Mouse (Mus musculus) kidney, postnatal 0 days (tissue): ENCODE measurements around the gene Naa38. TPM values are rescaled to one million over a fixed set of nuclear protein-coding genes. Genes with fewer than 3 reads are reported as not detected.

Experiments
- ATAC-seq: fragments of 200-750 bp; cut with Nextera tagmentation; replicated peaks from 2 replicates; pipeline ENCODE4 v1.8.0; 2017; ENCODE audit warnings: low read depth, moderate number of reproducible peaks, moderate TSS enrichment, moderate library complexity; ENCODE audit not compliant: low FRiP score
- DNase-seq: peaks from one replicate; pipeline ENCODE4 v3.0.0-alpha.2; 2016; ENCODE audit warnings: low spot score
- H3K27ac ChIP-seq: fragments of 300-500 bp; sonication (generic); 2 replicates; pipeline ENCODE4 v1.5.1; 2014; ENCODE audit warnings: mild to moderate bottlenecking
- H3K27me3 ChIP-seq: fragments of 300-500 bp; sonication (generic); 2 replicates; pipeline ENCODE4 v1.6.1; 2014; ENCODE audit warnings: low read length, mixed read lengths; ENCODE audit not compliant: insufficient read depth
- H3K36me3 ChIP-seq: fragments of 300-500 bp; sonication (generic); 2 replicates; pipeline ENCODE4 v1.6.1; 2014; ENCODE audit warnings: low read length, mixed read lengths; ENCODE audit not compliant: insufficient read depth
- H3K4me1 ChIP-seq: fragments of 300-500 bp; sonication (generic); replicated peaks from 2 replicates; pipeline ENCODE4 v1.6.1; 2014; ENCODE audit warnings: antibody characterized with exemption, low read length, mixed read lengths; ENCODE audit not compliant: insufficient read depth
- H3K4me2 ChIP-seq: fragments of 300-500 bp; sonication (generic); 2 replicates; pipeline ENCODE4 v1.6.1; 2014; ENCODE audit warnings: mild to moderate bottlenecking, low read length, moderate library complexity, mixed read lengths
- H3K4me3 ChIP-seq: fragments of 300-500 bp; sonication (generic); replicated peaks from 2 replicates; pipeline ENCODE4 v1.5.1; 2014; ENCODE audit warnings: low read depth, low read length
- H3K9ac ChIP-seq: fragments of 300-500 bp; sonication (generic); 2 replicates; pipeline ENCODE4 v1.6.1; 2014; ENCODE audit warnings: low read depth, low read length
- H3K9me3 ChIP-seq: fragments of 300-500 bp; sonication (generic); replicated peaks from 2 replicates; pipeline ENCODE4 v1.6.1; 2016; ENCODE audit warnings: low read length, inconsistent platforms, mixed read lengths
- CTCF ChIP-seq: IDR thresholded peaks from 2 replicates; pipeline ENCODE4 v1.5.1; 2016; ENCODE audit warnings: antibody characterized with exemption, low read depth, mild to moderate bottlenecking, moderate library complexity
- WGBS: fragments of 180-500 bp; shearing (Covaris S2); extraction: QIAGEN DNeasy Blood & Tissue Kit; methylation state at CpG from one replicate; pipeline ENCODE4 v1.1.7; 2014; 5-methylcytosine and 5-hydroxymethylcytosine counted together
- polyA plus RNA-seq: library from polyadenylated mRNA; unstranded; fragments of >200 nt; fragmentation: Nextera tagmentation; extraction: Ambion mirVana; gene quantifications from 2 replicates; pipeline ENCODE4 v1.2.1, GENCODE M21; 2015

Naa38 gene
- polyA plus RNA-seq, 1 experiment from 2014 or later, result 198 TPM

DNA sequence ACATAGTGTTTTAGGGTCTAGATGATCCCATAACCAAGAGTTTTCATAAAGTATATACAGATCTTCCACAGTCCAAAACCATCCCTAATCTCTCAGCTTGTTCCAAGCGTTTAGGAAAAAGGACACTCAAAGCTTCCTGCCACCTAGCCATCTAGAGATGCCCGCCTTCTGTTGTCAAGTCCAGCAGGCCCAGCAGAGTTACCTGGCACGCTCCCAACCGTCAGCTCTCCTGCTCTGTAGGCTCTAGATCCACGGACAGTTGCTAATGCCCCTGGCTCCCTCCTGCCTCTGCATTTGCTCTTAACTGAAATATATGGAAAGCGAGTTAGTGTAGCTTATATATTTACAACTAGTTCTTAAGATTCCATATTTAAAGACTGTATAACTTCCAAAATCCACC lies 13.9 kb upstream of the Naa38 start:
- Histone ChIP-seq H3K4me3 (no peak overlapping the region), H3K9ac (no peak overlapping the region), H3K27me3 (no peaks in the 10 kb centered on the region), H3K36me3 (0 out of 2 replicates have a peak, but pooled peaks cover 3% of the 10 kb centered on the region), H3K4me1 (no peaks in the 10 kb centered on the region), H3K9me3 (no peaks in the 10 kb centered on the region), H3K4me2 (no peak overlapping the region), H3K27ac (no peak overlapping the region)
- WGBS, result 77% methylated on average over 6 of the region's 6 CpGs
- no peak for TF ChIP-seq CTCF
- DNase-seq (no peak), ATAC-seq (no peak)

DNA sequence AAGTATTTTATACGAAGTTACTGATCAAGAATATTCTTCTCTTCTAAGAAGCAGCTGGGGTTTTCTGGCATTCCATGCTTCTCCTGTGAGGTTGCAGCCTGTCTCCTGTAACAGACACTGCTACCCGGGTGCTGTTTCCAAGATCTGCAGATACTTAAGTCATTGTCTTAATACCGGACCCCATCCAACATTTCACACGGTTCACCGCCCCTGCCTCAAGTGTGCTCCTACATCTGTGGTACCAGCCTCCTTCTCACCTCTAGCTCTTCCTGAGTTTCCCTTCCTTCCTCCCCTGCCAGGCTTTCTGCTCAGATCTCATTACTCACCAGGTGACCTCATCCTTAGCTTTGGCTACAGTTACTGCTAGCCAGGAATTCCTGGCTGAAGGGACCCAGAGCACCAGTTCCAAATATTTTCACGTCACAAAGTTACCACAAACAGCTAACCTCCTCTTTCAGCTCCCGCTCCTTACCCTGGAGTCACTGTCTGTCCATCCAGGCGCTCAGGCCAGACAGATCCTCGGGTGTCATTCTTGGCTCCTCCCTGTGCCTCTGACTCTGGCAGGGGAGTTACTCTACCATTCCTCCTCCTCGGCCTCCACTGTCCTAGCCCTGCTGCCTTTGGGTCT lies 12.7 kb upstream of the Naa38 start:
- Histone ChIP-seq H3K9ac (0 out of 2 replicates have a peak overlapping the region, but pooled peaks have one; percentile 13), H3K27me3 (no peaks in the 10 kb centered on the region), H3K9me3 (no peaks in the 10 kb centered on the region), H3K36me3 (no peaks in the 10 kb centered on the region), H3K4me3 (no peak overlapping the region), H3K4me1 (no peaks in the 10 kb centered on the region), H3K27ac (no peak overlapping the region), H3K4me2 (no peak overlapping the region)
- ATAC-seq (0 out of 2 replicates have a peak, but pooled peaks have one; percentile 22), DNase-seq (peak; percentile 30)
- 51% methylated on average over 10 of the region's 10 CpGs for WGBS
- TF ChIP-seq CTCF, result no peak

DNA sequence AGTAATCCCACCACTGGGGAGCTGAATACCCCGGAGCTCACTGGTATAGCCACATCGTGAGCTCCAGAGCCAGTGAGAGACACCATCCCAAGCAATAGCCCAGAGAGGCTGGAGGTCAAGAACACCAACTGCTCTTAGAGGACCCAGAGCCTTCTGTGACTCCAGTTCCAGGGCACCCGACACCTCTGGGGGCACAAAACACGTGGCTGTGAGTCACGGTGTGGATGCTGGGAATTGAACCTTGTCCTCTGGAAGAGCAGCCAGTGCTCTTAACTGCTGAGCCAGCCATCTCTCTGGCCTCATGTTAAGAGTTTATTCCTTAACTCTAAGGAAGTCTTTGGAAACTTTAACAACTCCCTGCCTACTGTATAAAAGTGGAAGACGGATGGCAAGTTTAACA lies 10.3 kb upstream of the Naa38 start:
- H3K4me1 ChIP-seq, result no peaks in the 10 kb centered on the region
- no peak for DNase-seq
- TF ChIP-seq CTCF, result no peak
- H3K27me3 ChIP-seq, result no peaks in the 10 kb centered on the region
- no peaks in the 10 kb centered on the region for H3K9me3 ChIP-seq
- peak overlapping the region; percentile 47; the same call in 1 of the 2 replicates for H3K27ac ChIP-seq
- H3K4me2 ChIP-seq, result no peak overlapping the region
- H3K4me3 ChIP-seq, result no peak overlapping the region
- ATAC-seq, result peak; percentile 50; the same call in 1 of the 2 replicates
- no peaks in the 10 kb centered on the region for H3K36me3 ChIP-seq
- no peak overlapping the region for H3K9ac ChIP-seq
- WGBS, result 58% methylated on average over 6 of the region's 6 CpGs

DNA sequence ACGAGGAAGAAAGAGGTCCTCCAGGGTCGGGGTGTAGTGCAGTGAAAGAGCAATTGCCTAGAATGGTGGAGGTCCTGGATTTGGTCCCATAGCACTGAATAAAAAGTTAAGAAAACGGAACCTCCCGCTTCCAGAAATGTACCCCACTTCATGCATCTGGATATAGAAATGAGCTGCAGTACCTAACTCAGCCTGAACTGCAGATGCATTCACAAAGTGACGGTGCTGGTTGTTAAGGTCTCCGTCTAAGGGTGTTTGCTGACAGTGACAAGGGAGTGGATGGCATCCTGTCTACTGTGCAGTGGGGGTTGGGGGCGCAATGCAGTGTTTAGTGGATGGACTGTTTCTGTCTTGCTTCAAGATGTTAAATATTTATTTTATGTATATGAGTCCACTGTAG lies 8.5 kb upstream of the Naa38 start:
- Histone ChIP-seq H3K4me2 (no peak overlapping the region), H3K4me1 (no peaks in the 10 kb centered on the region), H3K27me3 (no peaks in the 10 kb centered on the region), H3K4me3 (no peak overlapping the region), H3K9me3 (no peaks in the 10 kb centered on the region), H3K36me3 (no peaks in the 10 kb centered on the region), H3K27ac (no peak overlapping the region), H3K9ac (no peak overlapping the region)
- WGBS, result 78% methylated on average over 7 of the region's 7 CpGs
- peak; percentile 48 for TF ChIP-seq CTCF
- DNase-seq (no peak), ATAC-seq (no peak)

DNA sequence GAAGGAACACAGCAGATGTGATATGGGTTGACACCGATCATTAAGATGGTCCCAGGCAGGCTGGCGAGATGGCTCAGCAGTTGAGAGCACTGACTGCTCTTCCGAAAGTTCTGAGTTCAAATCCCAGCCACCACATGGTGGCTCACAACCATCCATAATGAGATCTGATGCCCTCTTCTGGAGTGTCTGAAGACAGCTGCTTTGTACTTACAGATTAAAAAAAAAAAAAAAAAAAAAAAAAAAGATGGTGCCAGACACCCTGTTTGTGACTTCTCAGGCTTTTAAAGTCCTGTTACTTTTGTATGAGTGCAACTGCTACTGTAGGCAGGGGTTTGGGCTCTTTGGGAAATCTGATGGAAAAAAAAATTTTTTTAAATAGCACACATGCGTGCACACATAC lies 6.6 kb upstream of the Naa38 start:
- TF ChIP-seq CTCF, result peak; percentile 36; the same call in 1 of the 2 replicates
- 96% methylated on average over 4 of the region's 4 CpGs for WGBS
- no peak for DNase-seq

DNA sequence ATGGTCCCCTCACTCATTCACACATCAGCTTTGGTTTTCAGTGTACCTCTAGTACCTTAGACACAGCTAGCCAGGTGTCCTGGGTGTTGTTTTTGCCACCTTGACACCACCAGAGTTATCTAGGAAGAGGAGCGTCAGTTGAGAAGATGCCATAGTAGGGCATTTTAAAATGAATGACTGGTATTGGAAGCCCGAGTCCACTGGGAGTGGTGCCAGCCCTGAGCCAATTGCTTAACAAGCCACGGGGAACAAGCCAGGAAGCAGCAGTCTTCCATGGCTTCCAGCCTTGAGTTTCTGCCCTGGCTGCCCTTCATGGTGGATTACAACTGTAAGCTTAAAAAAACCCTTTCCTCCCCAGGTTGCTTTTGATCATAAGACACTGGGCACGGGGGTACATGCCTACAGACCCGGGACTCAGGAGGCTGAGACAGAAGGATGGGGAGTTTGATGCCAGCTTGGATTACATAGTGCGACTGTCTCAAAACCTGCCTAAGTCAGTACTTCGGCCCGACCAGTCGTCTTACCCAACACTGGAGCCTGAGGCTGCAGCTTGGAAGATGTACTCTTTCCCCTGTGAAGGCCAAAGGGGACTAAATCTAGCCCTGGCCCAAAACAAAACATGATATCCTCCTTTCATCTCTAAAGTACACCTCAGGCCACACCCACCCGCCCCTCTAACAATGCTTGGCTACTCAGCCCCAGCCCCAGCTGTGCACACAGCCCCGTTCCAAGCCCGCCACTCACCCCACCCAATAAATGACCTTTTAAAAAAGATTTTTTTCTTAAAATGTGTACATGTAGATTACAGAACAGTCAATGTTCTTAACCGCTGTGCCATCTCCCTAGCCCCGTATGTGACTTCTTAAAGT lies 5.5 kb upstream of the Naa38 start:
- no peak for ATAC-seq
- H3K36me3 ChIP-seq, result no peaks in the 10 kb centered on the region
- no peaks in the 10 kb centered on the region for H3K9me3 ChIP-seq
- WGBS, result 52% methylated on average over 14 of the region's 14 CpGs
- no peak for DNase-seq
- no peaks in the 10 kb centered on the region for H3K27me3 ChIP-seq
- no peak for TF ChIP-seq CTCF
- no peak overlapping the region for H3K4me2 ChIP-seq
- no peaks in the 10 kb centered on the region for H3K4me1 ChIP-seq
- no peak overlapping the region for H3K4me3 ChIP-seq
- H3K9ac ChIP-seq, result no peak overlapping the region
- H3K27ac ChIP-seq, result no peak overlapping the region

More for the DNA sequence above, 6.6 kb upstream of the Naa38 start:
- H3K4me3 ChIP-seq, result no peak overlapping the region
- ATAC-seq, result no peak
- H3K4me2 ChIP-seq, result no peak overlapping the region
- H3K36me3 ChIP-seq, result no peaks in the 10 kb centered on the region
- H3K27me3 ChIP-seq, result no peaks in the 10 kb centered on the region
- no peaks in the 10 kb centered on the region for H3K9me3 ChIP-seq
- no peak overlapping the region for H3K27ac ChIP-seq
- H3K9ac ChIP-seq, result no peak overlapping the region
- no peaks in the 10 kb centered on the region for H3K4me1 ChIP-seq
